Mouse (Mus musculus): ENCODE measurements around the gene Dmkn.

GRCm38 (mm10) chr7:30811757-30812290 is 48.3 kb downstream of the Dmkn start:
- TF ChIP-seq POLR2A (IDR thresholded peaks at IDR 0.05; ENCODE audit: insufficient read depth, low read depth, low read length) (no peak), CTCF (IDR thresholded peaks at IDR 0.05; ENCODE audit: insufficient read depth, low read depth, low read length) (no peak)

All from olfactory bulb, adult 2 months (tissue).